Mouse (Mus musculus): Measurements from ENCODE around the gene Mat1a. TPM values are rescaled to one million over a fixed set of nuclear protein-coding genes. Genes with fewer than 3 reads are reported as not detected.

The Mat1a gene
- polyA plus RNA-seq, 2 experiments: not detected

- ATAC-seq (ENCODE audit: low FRiP score, low read depth) (no peak), DNase-seq (ENCODE audit: low spot score) (no peak)
- H3K4me1 ChIP-seq (ENCODE audit: control insufficient read depth, insufficient read depth, low read length): no peaks in the 10 kb centered on the region
- H3K4me3 ChIP-seq (replicated peaks; ENCODE audit: low read length): no peak overlapping the region
- no peaks in the 10 kb centered on the region for H3K36me3 ChIP-seq (ENCODE audit: control insufficient read depth, insufficient read depth, low read length)
- H3K9me3 ChIP-seq (ENCODE audit: control insufficient read depth, low read length): no peaks in the 10 kb centered on the region
- TF ChIP-seq POLR2A (IDR thresholded peaks at IDR 0.05; ENCODE audit: borderline replicate concordance, extremely low read depth, insufficient read depth, insufficient read length): no peak
- no peak overlapping the region for H3K9ac ChIP-seq (ENCODE audit: low read depth, low read length, severe bottlenecking)
- WGBS: 82% methylated on average over 1 of the region's 1 CpGs
- H3K4me2 ChIP-seq (replicated peaks; ENCODE audit: low read depth, low read length, severe bottlenecking): no peak overlapping the region
- H3K27ac ChIP-seq (replicated peaks; ENCODE audit: low read depth, low read length): no peak overlapping the region
- no peaks in the 10 kb centered on the region for H3K27me3 ChIP-seq (ENCODE audit: control insufficient read depth, insufficient read depth, low read length)
These were observed 63.7 kb downstream of the Mat1a start for GRCm38 (mm10) chr14:41168567-41168966.

- 80% methylated on average over 2 of the region's 2 CpGs for WGBS
- Histone ChIP-seq H3K4me3 (replicated peaks; ENCODE audit: low read length) (no peak overlapping the region), H3K4me2 (replicated peaks; ENCODE audit: low read depth, low read length, severe bottlenecking) (no peak overlapping the region), H3K9me3 (ENCODE audit: control insufficient read depth, low read length) (no peaks in the 10 kb centered on the region), H3K27ac (replicated peaks; ENCODE audit: low read depth, low read length) (no peak overlapping the region), H3K27me3 (ENCODE audit: control insufficient read depth, insufficient read depth, low read length) (no peaks in the 10 kb centered on the region), H3K36me3 (ENCODE audit: control insufficient read depth, insufficient read depth, low read length) (no peaks in the 10 kb centered on the region), H3K4me1 (ENCODE audit: control insufficient read depth, insufficient read depth, low read length) (no peaks in the 10 kb centered on the region), H3K9ac (ENCODE audit: low read depth, low read length, severe bottlenecking) (no peak overlapping the region)
- ATAC-seq (ENCODE audit: low FRiP score, low read depth) (no peak), DNase-seq (ENCODE audit: low spot score) (no peak)
- TF ChIP-seq POLR2A (IDR thresholded peaks at IDR 0.05; ENCODE audit: borderline replicate concordance, extremely low read depth, insufficient read depth, insufficient read length): no peak
These were observed 65.7 kb downstream of the Mat1a start for GRCm38 (mm10) chr14:41170514-41170913.

Other genes with a start within 250 kb of the Mat1a start
- 0.92 and 1.2 TPM in 2 replicates for gene Sh2d4b, start 211.8 kb upstream of the Mat1a start, polyA plus RNA-seq (2012; rRNA removed)
- 0.48 and 0.64 TPM in 2 replicates for gene Sh2d4b, start 211.8 kb upstream of the Mat1a start, polyA plus RNA-seq (2014; fragmentation: Nextera tagmentation; extraction: Ambion mirVana)
- 75.2 and 81.8 TPM in 2 replicates for gene Tspan14, start 138.2 kb upstream of the Mat1a start, polyA plus RNA-seq (2012; rRNA removed)
- 75.5 and 80.0 TPM in 2 replicates for gene Tspan14, start 138.2 kb upstream of the Mat1a start, polyA plus RNA-seq (2014; fragmentation: Nextera tagmentation; extraction: Ambion mirVana)
- gene Fam213a, start 91.2 kb upstream of the Mat1a start, polyA plus RNA-seq (2012; rRNA removed): 13.7 and 19.6 TPM in 2 replicates
- gene Fam213a, start 91.2 kb upstream of the Mat1a start, polyA plus RNA-seq (2014; fragmentation: Nextera tagmentation; extraction: Ambion mirVana): 27.1 and 29.8 TPM in 2 replicates
- not detected in 2 replicates for gene Dydc2, start 35.8 kb upstream of the Mat1a start, polyA plus RNA-seq (2012; rRNA removed)
- gene Dydc2, start 35.8 kb upstream of the Mat1a start, polyA plus RNA-seq (2014; fragmentation: Nextera tagmentation; extraction: Ambion mirVana): not detected in 2 replicates
- gene Dydc1, start 32.1 kb upstream of the Mat1a start, polyA plus RNA-seq (2012; rRNA removed): not detected in 2 replicates
- gene Dydc1, start 32.1 kb upstream of the Mat1a start, polyA plus RNA-seq (2014; fragmentation: Nextera tagmentation; extraction: Ambion mirVana): not detected in 2 replicates
- not detected in 2 replicates for gene Sftpa1, start 26.7 kb downstream of the Mat1a start, polyA plus RNA-seq (2012; rRNA removed)
- gene Sftpa1, start 26.7 kb downstream of the Mat1a start, polyA plus RNA-seq (2014; fragmentation: Nextera tagmentation; extraction: Ambion mirVana): not detected in 2 replicates
- not detected in 2 replicates for gene Mbl1, start 46.4 kb downstream of the Mat1a start, polyA plus RNA-seq (2012; rRNA removed)
- not detected in 2 replicates for gene Mbl1, start 46.4 kb downstream of the Mat1a start, polyA plus RNA-seq (2014; fragmentation: Nextera tagmentation; extraction: Ambion mirVana)
- gene Sftpd, start 80.1 kb downstream of the Mat1a start, polyA plus RNA-seq (2012; rRNA removed): not detected in 2 replicates
- not detected in 2 replicates for gene Sftpd, start 80.1 kb downstream of the Mat1a start, polyA plus RNA-seq (2014; fragmentation: Nextera tagmentation; extraction: Ambion mirVana)
- gene Gm2832, start 173.8 kb downstream of the Mat1a start, polyA plus RNA-seq (2012; rRNA removed): 0.11 and 0.12 TPM in 2 replicates
- gene Gm2832, start 173.8 kb downstream of the Mat1a start, polyA plus RNA-seq (2014; fragmentation: Nextera tagmentation; extraction: Ambion mirVana): 0.15 TPM in 1 of 2 replicates, not detected in the other
- not detected in 2 replicates for gene Gm5798, start 243.6 kb downstream of the Mat1a start, polyA plus RNA-seq (2012; rRNA removed)
- not detected in 2 replicates for gene Gm5798, start 243.6 kb downstream of the Mat1a start, polyA plus RNA-seq (2014; fragmentation: Nextera tagmentation; extraction: Ambion mirVana)